Mouse (Mus musculus) cerebellum, adult 2 months (tissue): ENCODE results near the gene Adgre5.

Experiments used
- CTCF ChIP-seq: fragments of 200-500 bp; IDR thresholded peaks from 2 replicates; pipeline ENCODE4 v1.5.1; 2011; ENCODE audit warnings: low read depth, mild to moderate bottlenecking, control low read depth, low read length, moderate library complexity, borderline replicate concordance; ENCODE audit not compliant: insufficient read depth
- POLR2A ChIP-seq: fragments of 200-500 bp; IDR thresholded peaks from 2 replicates; pipeline ENCODE4 v1.6.1; 2011; ENCODE audit warnings: low read length, control low read depth, borderline replicate concordance; ENCODE audit not compliant: insufficient read depth

DNA sequence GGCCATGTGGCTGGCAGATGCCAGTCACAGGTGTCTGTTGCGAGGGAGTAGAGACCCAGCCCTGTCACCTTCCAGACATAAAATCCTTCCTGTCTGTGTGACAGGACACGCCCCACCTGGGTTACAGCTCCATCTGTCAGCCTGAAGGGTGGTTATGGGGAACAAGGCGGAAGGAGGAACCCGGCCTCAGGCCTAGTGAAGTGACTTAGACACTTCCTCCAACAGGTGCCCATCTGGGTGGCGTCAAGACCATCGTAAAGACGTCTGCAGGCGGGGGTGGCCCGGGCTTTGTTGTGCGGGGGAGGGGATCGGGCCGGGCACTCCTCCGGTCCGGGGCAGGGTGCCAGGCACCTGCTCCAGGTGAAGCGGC lies 42.9 kb downstream of the Adgre5 start:
- TF ChIP-seq CTCF (no peak), POLR2A (no peak)
